Mouse (Mus musculus) stomach, postnatal 0 days (tissue): ENCODE data around the gene Snx32.

Source experiments
- CTCF ChIP-seq: IDR thresholded peaks from 2 replicates; pipeline ENCODE4 v1.5.1; 2016; ENCODE audit warnings: antibody characterized with exemption, low read depth, mild to moderate bottlenecking, moderate library complexity
- EP300 ChIP-seq: optimal IDR thresholded peaks from 2 replicates; pipeline ENCODE3; 2016; ENCODE audit warnings: antibody characterized with exemption

GRCm38 (mm10) chr19:5530138-5530524 is 19.8 kb upstream of the Snx32 start:
- no peak for TF ChIP-seq CTCF
- no peak for TF ChIP-seq EP300
